Mouse (Mus musculus): ENCODE results near the gene Vmn1r188. TPM values are rescaled to one million over a fixed set of nuclear protein-coding genes. Genes with fewer than 3 reads are reported as not detected.
A peak's percentile ranks its signal among the peaks of the same experiment; 100 is the strongest.
"Not testable (repeated sequence)": the region's sequence is repeated elsewhere in the genome, so short reads cannot be mapped to it uniquely, and the experiment has no call there.

Vmn1r188 gene
- total RNA-seq (2021), result not detected

- intact Hi-C loops (cut with DNase I); DNase-seq: not testable (repeated sequence)
Measured at GRCm38 (mm10) chr13:22084140-22084539, at the start of gene Vmn1r188. TSS of gene Vmn1r188 (plus strand) at chr13:22084440.

DNA sequence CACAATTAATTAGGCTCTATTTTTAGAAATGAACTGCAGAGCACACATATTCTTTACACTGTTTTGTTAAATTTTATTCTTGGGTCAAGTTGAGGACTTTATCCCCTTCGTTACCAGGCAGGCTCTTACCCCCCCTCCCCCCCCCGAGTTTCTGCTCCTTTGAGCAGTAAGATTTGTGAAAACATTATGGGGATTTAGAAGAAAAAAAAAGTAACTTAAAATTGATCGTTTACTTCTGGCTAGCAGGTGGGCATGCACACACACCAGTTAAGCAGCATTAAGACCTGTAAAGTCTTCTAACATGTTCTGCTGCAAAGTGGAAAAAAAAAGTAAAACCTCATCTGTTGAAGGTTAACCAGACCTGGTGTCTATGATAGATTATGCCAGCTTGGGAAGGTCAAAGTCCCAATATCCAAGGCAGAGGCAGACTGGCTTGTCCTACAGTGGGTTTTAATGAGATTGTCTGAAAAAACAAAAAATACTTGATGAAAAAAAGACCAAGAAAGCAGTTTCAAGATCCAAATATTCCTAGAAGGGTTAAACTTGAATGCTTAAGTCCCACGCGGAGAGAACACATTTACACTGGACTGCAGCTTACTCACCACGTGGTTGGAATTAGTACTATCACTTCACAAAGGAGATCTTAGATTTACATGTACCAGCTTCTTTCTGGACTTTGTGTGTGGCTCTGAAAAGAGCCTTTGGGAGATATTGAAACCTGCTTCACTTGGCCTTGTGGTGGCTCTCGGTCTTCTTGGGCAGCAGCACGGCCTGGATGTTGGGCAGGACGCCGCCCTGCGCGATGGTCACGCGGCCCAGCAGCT lies 49.6 kb upstream of the Vmn1r188 start:
- intact Hi-C loops (cut with DNase I), result no loop called here
- no peak for DNase-seq

DNA sequence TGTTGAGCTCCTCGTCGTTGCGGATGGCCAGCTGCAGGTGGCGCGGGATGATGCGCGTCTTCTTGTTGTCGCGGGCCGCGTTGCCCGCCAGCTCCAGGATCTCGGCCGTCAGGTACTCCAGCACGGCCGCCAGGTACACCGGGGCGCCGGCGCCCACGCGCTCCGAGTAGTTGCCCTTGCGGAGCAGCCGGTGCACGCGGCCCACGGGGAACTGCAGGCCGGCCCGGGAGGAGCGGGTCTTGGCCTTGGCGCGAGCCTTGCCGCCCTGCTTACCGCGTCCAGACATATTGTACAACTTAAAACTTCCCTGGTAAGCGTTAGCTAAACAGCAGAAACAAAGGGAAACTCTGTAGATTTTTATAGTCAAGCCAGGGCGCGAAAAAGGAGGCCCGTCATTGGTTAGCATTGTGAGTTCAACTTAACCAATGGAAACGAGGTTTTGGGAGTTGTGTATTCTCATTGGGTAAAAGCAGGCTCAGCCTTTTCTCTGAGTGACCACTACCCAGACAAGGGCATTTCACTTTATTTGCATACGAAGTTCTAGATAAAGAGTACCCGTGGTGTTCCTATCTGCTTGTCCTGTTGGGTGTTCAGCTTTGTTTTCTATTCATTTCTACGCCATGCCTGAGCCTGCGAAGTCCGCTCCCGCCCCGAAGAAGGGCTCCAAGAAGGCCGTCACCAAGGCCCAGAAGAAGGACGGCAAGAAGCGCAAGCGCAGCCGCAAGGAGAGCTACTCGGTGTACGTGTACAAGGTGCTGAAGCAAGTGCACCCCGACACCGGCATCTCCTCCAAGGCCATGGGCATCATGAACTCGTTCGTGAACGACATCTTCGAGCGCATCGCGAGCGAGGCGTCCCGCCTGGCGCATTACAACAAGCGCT lies 48.7 kb upstream of the Vmn1r188 start, which contains the start of the genes Hist1h2ah and Hist1h2bk:
TSS of gene Hist1h2ah (minus strand) at position 302 of the 882 bp plus-strand sequence.
TSS of gene Hist1h2bk (plus strand) at position 604 of the 882 bp plus-strand sequence.
- DNase-seq, result peak; percentile 75 to 78
- intact Hi-C loops (cut with DNase I), result not testable (repeated sequence)

- no peak for DNase-seq
- intact Hi-C loops (cut with DNase I), result no loop called here
Measured at GRCm38 (mm10) chr13:22036149-22036956, 47.9 kb upstream of the Vmn1r188 start.

GRCm38 (mm10) chr13:22036986-22037385 lies 47.3 kb upstream of the Vmn1r188 start:
- no peak for DNase-seq
- intact Hi-C loops (cut with DNase I), result no loop called here

DNA sequence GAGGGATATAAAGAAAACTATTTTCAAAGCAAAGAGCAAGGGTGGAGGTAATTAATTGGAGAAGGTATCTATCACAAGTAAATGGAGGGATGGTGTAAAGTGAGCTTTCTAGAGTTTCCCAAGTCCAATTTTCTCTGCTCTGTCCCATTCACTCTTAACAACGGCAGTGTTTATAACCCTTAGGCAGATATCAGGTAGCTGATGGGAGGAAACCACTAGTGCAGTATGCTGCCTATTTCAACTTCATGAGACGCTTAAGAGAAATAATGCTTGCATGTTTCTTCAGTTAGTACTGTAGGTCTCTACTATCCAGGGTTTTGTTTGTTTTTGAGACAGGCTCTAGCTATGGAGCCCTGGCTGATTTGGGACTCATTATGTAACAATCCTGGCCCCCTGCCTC lies 46.8 kb upstream of the Vmn1r188 start:
- DNase-seq, result no peak
- intact Hi-C loops (cut with DNase I), result no loop called here

- intact Hi-C loops (cut with DNase I), result no loop called here
- no peak for DNase-seq
Measured at GRCm38 (mm10) chr13:22039364-22039763, 44.9 kb upstream of the Vmn1r188 start.

GRCm38 (mm10) chr13:22039951-22040463 lies 44.2 kb upstream of the Vmn1r188 start:
- DNase-seq, result no peak

DNA sequence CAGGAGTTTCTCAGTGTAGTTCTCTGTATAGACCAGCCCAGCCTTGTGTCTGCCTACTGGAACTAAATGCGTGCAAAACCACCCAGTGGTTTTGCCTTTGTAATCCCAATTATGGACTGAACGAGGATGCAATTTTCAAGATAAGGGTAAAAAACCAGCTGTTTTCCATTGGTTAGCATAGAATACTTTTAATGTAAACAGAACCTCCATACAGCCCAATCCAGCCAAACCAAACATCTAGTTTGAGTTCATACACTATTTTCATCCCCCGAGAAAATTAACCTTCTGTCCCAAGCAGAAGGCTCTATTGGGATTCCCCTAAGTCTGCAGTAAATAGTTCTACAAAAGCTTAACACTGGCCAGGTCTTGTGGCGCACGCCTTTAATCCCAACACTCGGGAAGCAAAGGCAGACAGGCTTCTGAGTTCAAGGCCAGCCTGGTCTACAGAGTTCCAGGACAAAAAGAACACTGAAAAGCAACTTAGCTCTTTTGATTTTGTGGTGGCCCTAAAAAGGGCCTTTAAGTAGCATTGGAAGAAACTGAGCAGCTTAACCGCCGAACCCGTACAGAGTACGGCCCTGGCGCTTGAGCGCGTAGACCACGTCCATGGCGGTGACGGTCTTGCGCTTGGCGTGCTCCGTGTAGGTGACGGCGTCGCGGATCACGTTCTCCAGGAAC lies 43.6 kb upstream of the Vmn1r188 start:
- intact Hi-C loops (cut with DNase I), result loop anchor here (2.0 to 10.0 kb wide), 8 partner anchors 216 to 1702 kb away; partner anchors contain the start of genes Hist1h1t, Hist1h2af, Hist1h2ai and Hist1h2bc
- DNase-seq, result no peak

More at GRCm38 (mm10) chr13:22039951-22040463, 44.2 kb upstream of the Vmn1r188 start:
- intact Hi-C loops (cut with DNase I), result loop anchor here (2.0 to 10.0 kb wide), 8 partner anchors 215 to 1702 kb away; partner anchors contain the start of genes Hist1h1t, Hist1h2af, Hist1h2ai and Hist1h2bc

GRCm38 (mm10) chr13:22041142-22041536 lies 43.1 kb upstream of the Vmn1r188 start, which contains the start of gene Hist1h4i:
TSS of gene Hist1h4i (minus strand) at chr13:22041362.
- intact Hi-C loops (cut with DNase I), result loop anchor here (2.0 to 10.0 kb wide), 8 partner anchors 216 to 1701 kb away; partner anchors contain the start of genes Hist1h1t, Hist1h2af, Hist1h2ai and Hist1h2bc
- DNase-seq, result peak; percentile 95 to 98

GRCm38 (mm10) chr13:22041651-22042567 lies 42.3 kb upstream of the Vmn1r188 start:
- no peak for DNase-seq
- intact Hi-C loops (cut with DNase I), result loop anchor here (2.0 to 10.0 kb wide), 8 partner anchors 217 to 1700 kb away; partner anchors contain the start of genes Hist1h1t, Hist1h2af, Hist1h2ai and Hist1h2bc

- peak; percentile 81 to 88 for DNase-seq
- intact Hi-C loops (cut with DNase I), result loop anchor here (5.0 to 10.0 kb wide), 6 partner anchors 218 to 1699 kb away; partner anchors contain the start of genes Hist1h1t, Hist1h2af, Hist1h2ai and Hist1h2bl
Measured at GRCm38 (mm10) chr13:22042568-22043502, 41.4 kb upstream of the Vmn1r188 start, which contains the start of the genes Hist1h2ag and Hist1h2bj. TSS of gene Hist1h2ag (minus strand) at chr13:22042944. TSS of gene Hist1h2bj (plus strand) at chr13:22043214.

DNA sequence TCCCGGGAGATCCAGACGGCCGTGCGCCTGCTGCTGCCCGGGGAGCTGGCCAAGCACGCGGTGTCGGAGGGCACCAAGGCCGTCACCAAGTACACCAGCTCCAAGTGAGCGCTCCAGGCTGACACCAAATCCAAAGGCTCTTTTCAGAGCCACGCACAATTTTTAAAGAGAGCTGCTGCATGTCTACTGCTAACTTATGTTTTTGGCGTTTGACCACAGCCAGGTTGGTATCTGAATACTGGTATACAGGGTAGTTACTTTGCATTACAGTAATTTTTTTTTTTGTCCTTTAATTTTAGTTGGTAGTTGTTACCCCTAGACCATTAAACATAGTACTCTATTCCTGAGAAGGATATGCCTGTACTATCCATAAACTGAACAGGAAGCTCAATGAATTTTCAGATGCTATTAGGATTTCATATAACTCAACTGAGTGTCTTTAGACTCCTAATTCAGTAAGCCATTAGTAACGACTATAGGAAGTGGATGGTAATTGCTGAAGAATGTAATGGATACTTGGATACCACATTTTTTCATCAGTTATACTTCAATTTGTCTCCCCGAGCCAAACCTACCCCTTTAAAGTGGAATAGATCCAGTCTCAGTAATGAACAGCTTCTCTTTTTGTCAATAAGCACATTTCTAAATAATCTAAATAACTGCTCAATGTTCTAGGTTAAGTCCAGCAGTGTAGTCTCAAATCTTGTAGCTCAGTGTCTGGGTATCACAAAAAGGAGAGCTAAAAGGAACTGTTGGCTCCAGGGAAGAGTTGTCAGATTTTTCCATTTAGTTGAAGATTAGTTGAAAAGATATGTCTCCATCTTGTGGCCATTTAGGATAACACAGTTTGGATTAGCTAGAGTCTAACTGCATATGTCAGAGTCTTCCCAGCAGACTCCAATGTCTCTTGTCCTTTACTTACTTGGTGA lies 40.5 kb upstream of the Vmn1r188 start:
- no peak for DNase-seq

GRCm38 (mm10) chr13:22044432-22045155 lies 39.6 kb upstream of the Vmn1r188 start:
- no peak for DNase-seq
- intact Hi-C loops (cut with DNase I), result loop anchor here (5.0 to 10.0 kb wide), 7 partner anchors 220 to 1698 kb away; partner anchors contain the start of genes Abt1, Hist1h1t, Hist1h2af and Hist1h2ai

More for the DNA sequence above, 40.5 kb upstream of the Vmn1r188 start:
- intact Hi-C loops (cut with DNase I), result loop anchor here (5.0 to 10.0 kb wide), 6 partner anchors 219 to 1699 kb away; partner anchors contain the start of genes Hist1h1t, Hist1h2af, Hist1h2ai and Hist1h2bl
